In genomic region chr10:16473952-16474521, GRCm38 (mm10) we compare ENCODE assay signal across 33 mouse cellular contexts.
A peak's percentile ranks its signal among the peaks of the same experiment; 100 is the strongest.
DNase-seq lines count a peak whose midpoint lies in the region; ATAC-seq lines count a peak whose summit lies in the region.
"Had no signal": no experiment of that assay in that cellular context is flagged by ENCODE, and none has a peak within 500 bp of the region (broad histone marks: within the 10 kb centered on the region; RNA-seq: fewer than 3 reads in every experiment).

No protein-coding gene starts in this region.

- peaks cover 7% of the 10 kb centered on the region for H3K4me1 ChIP-seq in heart, embryonic 13.5 days
- no peaks in the 10 kb centered on the region for H3K4me1 ChIP-seq in kidney, embryonic 15.5 days
- H3K4me1 ChIP-seq: embryonic facial prominence, embryonic 13.5 days; forebrain, embryonic 12.5 days; hindbrain, embryonic 13.5 days; limb, embryonic 12.5 days; midbrain, embryonic 10.5 days; neural tube, embryonic 12.5 days had no signal

- H3K4me2 ChIP-seq in heart, embryonic 13.5 days, result no peak overlapping the region
- no peak overlapping the region for H3K4me2 ChIP-seq in kidney, embryonic 15.5 days
- H3K4me2 ChIP-seq: embryonic facial prominence, embryonic 13.5 days; forebrain, embryonic 12.5 days; heart, embryonic 11.5 days; hindbrain, embryonic 13.5 days; limb, embryonic 12.5 days; neural tube, embryonic 12.5 days had no signal

- H3K9me3 ChIP-seq in heart, embryonic 13.5 days, result no peaks in the 10 kb centered on the region
- H3K9me3 ChIP-seq in kidney, embryonic 15.5 days (replicated peaks), result no peaks in the 10 kb centered on the region
- H3K9me3 ChIP-seq: embryonic facial prominence, embryonic 13.5 days; forebrain, embryonic 12.5 days; hindbrain, embryonic 13.5 days; limb, embryonic 12.5 days; midbrain, embryonic 10.5 days; neural tube, embryonic 12.5 days had no signal

- no peaks in the 10 kb centered on the region for H3K27me3 ChIP-seq in heart, embryonic 13.5 days (replicated peaks)
- H3K27me3 ChIP-seq in kidney, embryonic 15.5 days, result no peaks in the 10 kb centered on the region
- H3K27me3 ChIP-seq: embryonic facial prominence, embryonic 13.5 days; forebrain, embryonic 12.5 days; hindbrain, embryonic 13.5 days; limb, embryonic 12.5 days; neural tube, embryonic 12.5 days had no signal

- no peaks in the 10 kb centered on the region for H3K36me3 ChIP-seq in heart, embryonic 13.5 days
- H3K36me3 ChIP-seq in kidney, embryonic 15.5 days, result no peaks in the 10 kb centered on the region
- H3K36me3 ChIP-seq: embryonic facial prominence, embryonic 13.5 days; forebrain, embryonic 12.5 days; hindbrain, embryonic 13.5 days; limb, embryonic 12.5 days; midbrain, embryonic 10.5 days; neural tube, embryonic 12.5 days had no signal

- intact Hi-C loops in heart, postnatal 25 days (cut with DNase I), result no loop called here

- WGBS in heart, embryonic 13.5 days, result 14% methylated on average over 1 of the region's 1 CpGs
- 51% methylated on average over 1 of the region's 1 CpGs for WGBS in kidney, embryonic 15.5 days

- H3K27ac ChIP-seq in heart, embryonic 13.5 days (replicated peaks), result 0 out of 2 replicates have a peak overlapping the region, but pooled peaks have one; percentile 63
- H3K27ac ChIP-seq in kidney, embryonic 15.5 days, result no peak overlapping the region
- H3K27ac ChIP-seq: embryonic facial prominence, embryonic 13.5 days; forebrain, embryonic 12.5 days; hindbrain, embryonic 13.5 days; limb, embryonic 12.5 days; liver, embryonic 14.5 days; macrophage; midbrain, embryonic 10.5 days; neural tube, embryonic 12.5 days had no signal

- no peak overlapping the region for H3K9ac ChIP-seq in heart, embryonic 13.5 days
- H3K9ac ChIP-seq in kidney, embryonic 15.5 days, result no peak overlapping the region
- H3K9ac ChIP-seq: embryonic facial prominence, embryonic 13.5 days; forebrain, embryonic 12.5 days; hindbrain, embryonic 13.5 days; limb, embryonic 12.5 days; liver, embryonic 14.5 days; neural tube, embryonic 12.5 days had no signal

- no peak for ATAC-seq in heart, embryonic 13.5 days (ENCODE audit: extremely low read depth, insufficient number of reproducible peaks, low FRiP score, low TSS enrichment)
- ATAC-seq in megakaryocyte progenitor cell, adult 5-6 weeks (replicated peaks; ENCODE audit: poor library complexity), result peak; percentile 83
- ATAC-seq in kidney, embryonic 15.5 days (replicated peaks; ENCODE audit: low FRiP score), result no peak
- ATAC-seq: intestine, postnatal 0 days; midbrain, embryonic 16.5 days had no signal

- no peak for DNase-seq in heart, postnatal 25 days (ENCODE audit: low spot score)
- peak; percentile 84 for DNase-seq in 416B (ENCODE audit: low read depth)
- peak; percentile 17 for DNase-seq in MN1 (ENCODE audit: low spot score)
- DNase-seq in cerebellum, adult 11 months, result no peak
- DNase-seq: adrenal gland, postnatal 10 days; cerebellum, adult 11-12 months; cerebellum, adult 9-11 months; gastrocnemius, postnatal 14 days; heart, adult 11 months; heart, postnatal 14 days; kidney, adult 9 months; kidney, postnatal 25 days; lung, adult 2 months; lung, postnatal 10 days; right cerebral cortex, adult 18-20 months; spleen, adult 18-20 months; thymus, postnatal 25 days had no signal

- no peak overlapping the region for H3K4me3 ChIP-seq in heart, embryonic 13.5 days
- no peak overlapping the region for H3K4me3 ChIP-seq in kidney, embryonic 15.5 days (replicated peaks)
- H3K4me3 ChIP-seq: embryonic facial prominence, embryonic 13.5 days; erythroblast, embryonic 14.5 days; forebrain, embryonic 12.5 days; hindbrain, embryonic 13.5 days; limb, embryonic 12.5 days; midbrain, embryonic 10.5 days; myocyte; neural tube, embryonic 12.5 days had no signal

Comparison
In these comparisons a context has a peak if more than half of its experiments do, and no peak if none do; other contexts are left out.
1. DNase-seq: peak in 416B (single experiment) and MN1 (single experiment); none in heart, postnatal 25 days (single experiment) and cerebellum, adult 11 months (single experiment).